Mouse (Mus musculus) bone marrow, adult 2 months (tissue): ENCODE results near the gene Pcgf5. TPM values are rescaled to one million over a fixed set of nuclear protein-coding genes. Genes with fewer than 3 reads are reported as not detected.

Source experiments
- H3K27ac ChIP-seq: fragments of 200-500 bp; 2 replicates; pipeline ENCODE4 v1.5.1; 2012; ENCODE audit warnings: low read depth, mild to moderate bottlenecking, control low read depth, inconsistent platforms, low read length; ENCODE audit not compliant: control insufficient read depth, poor library complexity, insufficient read depth
- H3K4me1 ChIP-seq: fragments of 200-500 bp; 2 replicates; pipeline ENCODE4 v1.6.1; 2011; ENCODE audit warnings: low read length; ENCODE audit not compliant: control insufficient read depth, insufficient read depth
- H3K4me3 ChIP-seq: fragments of 200-500 bp; replicated peaks from 2 replicates; pipeline ENCODE3; 2011; ENCODE audit warnings: mild to moderate bottlenecking, low read depth, low read length, control low read depth; ENCODE audit not compliant: control insufficient read depth
- CTCF ChIP-seq: fragments of 200-500 bp; IDR thresholded peaks from 2 replicates; pipeline ENCODE4 v1.5.1; 2011; ENCODE audit warnings: low read length, control low read depth; ENCODE audit not compliant: control insufficient read depth, insufficient read depth
- POLR2A ChIP-seq: fragments of 200-500 bp; IDR thresholded peaks from 2 replicates; pipeline ENCODE4 v1.6.1; 2011; ENCODE audit warnings: low read depth, mild to moderate bottlenecking, control low read depth, low read length, borderline replicate concordance; ENCODE audit not compliant: control insufficient read depth
- WGBS: fragments of 180-500 bp; shearing (Covaris S2); methylation state at CpG from one replicate; pipeline ENCODE4 v1.1.7; 2018; 5-methylcytosine and 5-hydroxymethylcytosine counted together
- polyA plus RNA-seq: library from polyadenylated mRNA; stranded (reverse); fragments of >200 nt; gene quantifications from 2 replicates; pipeline ENCODE4 v1.2.4, GENCODE M21; 2011; ENCODE audit warnings: low replicate concordance; ENCODE audit not compliant: missing spikeins, insufficient read depth, insufficient read length

Pcgf5 gene
- polyA plus RNA-seq, 1 experiment: 14.7 TPM

DNA sequence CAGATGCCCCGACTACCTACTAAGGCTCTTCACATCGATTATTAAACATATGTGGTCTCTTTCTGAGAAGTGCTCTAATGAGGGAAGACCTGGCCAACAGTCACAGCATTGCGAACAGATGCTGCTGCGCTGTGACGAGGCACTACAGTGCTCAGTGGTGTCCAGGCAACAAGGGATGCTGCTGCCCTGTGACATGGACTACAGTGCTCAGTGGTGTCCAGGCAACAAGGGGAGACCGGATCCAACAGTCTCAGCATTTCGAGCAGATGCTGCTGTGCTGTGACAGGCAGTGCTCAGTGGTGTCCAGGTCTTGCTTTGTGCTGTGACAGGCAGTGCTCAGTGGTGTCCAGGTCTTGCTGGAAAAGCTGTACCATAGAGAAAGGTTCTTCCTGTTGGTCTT, 29.6 kb downstream of the Pcgf5 start:
- 79% methylated on average over 7 of the region's 7 CpGs for WGBS
- Histone ChIP-seq H3K4me3 (no peak overlapping the region), H3K4me1 (peaks cover 3% of the 10 kb centered on the region), H3K27ac (no peak overlapping the region)
- TF ChIP-seq POLR2A: no peak
- no peak for TF ChIP-seq CTCF

DNA sequence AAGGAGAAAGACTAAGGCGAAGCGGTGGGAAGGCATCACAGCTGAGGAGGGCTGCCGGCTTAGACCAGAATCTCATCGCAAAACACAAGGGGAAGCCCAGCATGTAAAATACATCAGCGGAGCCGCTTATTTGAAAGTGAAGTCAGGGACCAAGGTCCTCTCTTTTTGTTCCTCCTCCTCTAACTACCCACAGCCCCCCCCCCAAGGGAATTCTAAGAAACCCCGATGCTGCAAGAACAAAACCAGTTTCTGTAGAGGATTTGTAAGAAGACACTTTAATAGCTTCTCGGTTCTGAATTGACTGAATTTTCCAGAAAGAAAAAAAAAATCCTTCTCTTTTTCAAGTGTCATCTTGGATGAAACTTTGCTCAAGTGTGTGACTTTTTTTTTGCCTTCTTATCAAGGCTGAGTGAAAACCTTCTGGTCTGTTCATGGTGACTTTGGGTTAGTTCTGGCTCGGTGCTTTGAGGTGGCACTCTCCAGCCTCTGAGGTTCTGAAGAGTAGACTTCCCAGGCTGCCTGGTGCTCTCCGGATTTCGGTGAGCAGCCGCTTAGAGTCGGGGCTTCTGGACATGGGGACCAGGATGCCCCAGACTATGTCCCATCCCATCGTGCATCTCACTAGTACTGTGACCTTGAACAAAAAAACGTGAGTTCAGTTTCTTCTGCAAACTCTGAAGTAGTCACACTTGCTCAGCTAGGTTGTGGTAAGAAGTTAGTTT, 30.6 kb downstream of the Pcgf5 start:
- H3K4me1 ChIP-seq: peaks cover 3% of the 10 kb centered on the region
- no peak for TF ChIP-seq CTCF
- TF ChIP-seq POLR2A: no peak

DNA sequence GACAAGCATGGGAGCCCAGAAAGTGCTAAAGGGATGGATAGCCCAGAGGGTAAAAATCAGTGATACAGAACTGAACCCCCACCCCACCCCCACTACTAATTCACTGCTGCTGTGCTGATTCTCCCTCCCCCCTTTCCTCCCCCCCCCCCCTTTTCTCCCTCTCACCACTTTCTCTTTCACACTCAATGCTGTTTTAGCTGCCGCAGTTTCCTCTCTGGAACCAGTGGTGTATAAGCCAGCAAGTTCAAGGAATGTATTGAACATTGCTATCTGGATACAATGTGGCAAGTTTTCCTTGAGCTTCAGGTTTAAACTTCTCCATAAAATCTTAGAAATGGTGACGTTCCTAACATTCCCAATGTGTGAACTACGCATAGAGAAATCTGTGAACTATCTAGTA, 34.8 kb downstream of the Pcgf5 start:
- H3K27ac ChIP-seq: no peak overlapping the region
- 68% methylated on average over 3 of the region's 3 CpGs for WGBS
- peaks cover 2% of the 10 kb centered on the region for H3K4me1 ChIP-seq
- TF ChIP-seq CTCF: no peak
- no peak for TF ChIP-seq POLR2A
- H3K4me3 ChIP-seq: no peak overlapping the region

More for the DNA sequence above, 30.6 kb downstream of the Pcgf5 start:
- no peak overlapping the region for H3K4me3 ChIP-seq
- no peak overlapping the region for H3K27ac ChIP-seq
- 65% methylated on average over 15 of the region's 15 CpGs for whole genome bisulfite sequencing

DNA sequence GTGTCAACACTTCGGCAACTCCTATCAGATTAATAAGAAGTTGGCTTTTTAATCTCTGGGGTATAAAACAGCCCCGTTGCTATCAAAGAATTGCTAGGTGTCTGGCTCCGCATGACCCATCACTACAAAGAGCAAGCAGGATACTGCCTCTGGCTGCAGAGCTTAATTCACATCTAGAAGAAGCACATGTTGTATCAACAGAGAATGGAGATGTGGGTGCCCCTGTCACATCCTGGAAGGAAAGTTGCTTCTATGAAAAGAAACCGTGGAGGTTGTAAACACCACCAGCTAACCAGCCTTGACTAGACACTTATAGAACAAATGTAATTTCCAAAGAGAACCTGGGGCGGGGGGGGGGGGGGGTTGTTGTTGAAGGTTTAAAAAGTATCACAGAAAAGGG, 35.9 kb downstream of the Pcgf5 start:
- TF ChIP-seq CTCF (no peak), POLR2A (no peak)
- Histone ChIP-seq H3K4me1 (no peaks in the 10 kb centered on the region), H3K4me3 (no peak overlapping the region), H3K27ac (no peak overlapping the region)
- WGBS: 64% methylated on average over 5 of the region's 5 CpGs

DNA sequence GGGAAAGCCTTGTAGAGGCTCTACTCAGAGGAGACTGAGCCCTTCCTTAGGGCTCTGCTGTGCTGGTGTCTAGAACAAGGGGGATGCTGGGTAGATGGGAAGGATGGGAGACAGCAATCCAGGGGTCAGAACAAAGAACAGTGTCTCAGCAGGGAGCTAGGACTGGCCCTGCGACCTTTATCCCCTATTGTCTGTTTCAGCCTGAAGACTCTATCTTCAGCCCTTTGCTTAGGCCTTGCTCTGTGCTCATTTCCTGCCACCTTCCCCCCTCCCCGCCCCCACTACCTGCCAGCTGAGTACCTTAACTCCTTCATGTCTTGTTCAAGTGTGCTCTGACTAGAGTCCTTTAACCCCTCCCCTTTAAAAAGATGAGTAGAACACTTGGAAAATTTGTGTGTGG, 36.3 kb downstream of the Pcgf5 start:
- Histone ChIP-seq H3K4me3 (no peak overlapping the region), H3K4me1 (no peaks in the 10 kb centered on the region), H3K27ac (no peak overlapping the region)
- TF ChIP-seq CTCF (no peak), POLR2A (no peak)
- 38% methylated on average over 2 of the region's 2 CpGs for WGBS

DNA sequence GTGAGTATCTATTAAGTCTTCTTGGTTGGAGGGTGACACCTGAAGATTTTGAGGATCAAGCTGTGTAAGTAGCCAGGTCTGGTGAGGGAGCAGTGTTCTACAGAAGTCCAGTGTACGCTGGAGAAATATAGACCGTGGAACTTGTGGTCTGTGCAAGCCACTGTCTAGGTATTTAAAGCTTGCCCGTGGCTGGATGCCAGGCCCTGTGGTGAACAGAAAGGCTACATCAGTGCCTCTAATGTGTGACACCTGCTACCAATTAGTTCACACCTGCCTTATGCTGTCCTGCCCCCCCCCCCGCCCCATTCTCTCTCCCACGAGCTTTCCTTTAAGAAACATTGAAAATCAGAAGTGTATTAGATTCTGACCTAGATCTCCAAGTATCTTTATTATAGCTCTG, 40.4 kb downstream of the Pcgf5 start:
- no peaks in the 10 kb centered on the region; the same call in 1 of the 2 replicates for H3K4me1 ChIP-seq
- WGBS: 42% methylated on average over 5 of the region's 5 CpGs
- H3K27ac ChIP-seq: no peak overlapping the region
- no peak for TF ChIP-seq CTCF
- TF ChIP-seq POLR2A: no peak
- H3K4me3 ChIP-seq: no peak overlapping the region

DNA sequence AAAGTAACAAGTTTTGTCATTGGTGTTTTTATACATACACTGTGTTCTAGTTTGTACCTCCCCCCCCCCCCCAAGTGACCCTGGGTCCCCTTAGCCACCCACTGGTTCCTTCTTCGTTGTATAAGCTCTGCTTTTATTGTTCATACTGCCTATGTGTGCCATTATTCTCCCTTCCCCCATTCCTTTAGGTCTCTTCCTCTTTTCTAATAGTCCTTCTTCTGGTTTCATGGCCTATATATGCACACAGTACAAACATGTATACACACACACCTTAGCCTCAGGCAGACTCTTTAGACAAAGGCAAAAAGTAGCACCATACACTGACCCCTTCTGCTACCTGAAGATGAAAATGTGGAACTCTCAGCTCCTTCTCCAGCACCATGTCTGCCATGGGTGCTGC, 42.6 kb downstream of the Pcgf5 start:
- H3K4me3 ChIP-seq: no peak overlapping the region
- no peak overlapping the region for H3K27ac ChIP-seq
- H3K4me1 ChIP-seq: no peaks in the 10 kb centered on the region; the same call in 1 of the 2 replicates
- 5% methylated on average over 1 of the region's 1 CpGs for WGBS
- no peak for TF ChIP-seq POLR2A
- no peak for TF ChIP-seq CTCF

DNA sequence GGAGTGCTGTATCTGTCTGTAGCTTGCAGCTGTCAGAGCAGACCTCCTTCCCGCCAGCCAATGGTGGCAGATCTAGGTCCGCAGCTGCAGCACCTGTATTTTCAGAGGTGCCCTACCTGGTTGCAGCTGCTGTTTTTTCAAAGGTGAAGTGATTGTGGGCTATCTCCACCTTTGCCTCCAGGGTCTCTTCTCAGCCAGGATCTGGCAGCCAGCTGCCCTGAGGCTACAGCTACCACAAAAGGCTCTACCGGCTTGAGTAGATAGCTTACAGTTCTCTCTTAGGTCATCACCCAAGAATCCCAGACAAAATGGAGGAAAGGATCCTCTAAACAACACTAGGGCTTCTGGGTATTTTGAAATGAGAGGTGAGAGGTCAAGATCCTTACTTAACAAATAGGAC, 50.4 kb downstream of the Pcgf5 start:
- Histone ChIP-seq H3K4me3 (no peak overlapping the region), H3K27ac (no peak overlapping the region), H3K4me1 (no peaks in the 10 kb centered on the region)
- WGBS: 89% methylated on average over 3 of the region's 3 CpGs
- TF ChIP-seq CTCF (no peak), POLR2A (no peak)

DNA sequence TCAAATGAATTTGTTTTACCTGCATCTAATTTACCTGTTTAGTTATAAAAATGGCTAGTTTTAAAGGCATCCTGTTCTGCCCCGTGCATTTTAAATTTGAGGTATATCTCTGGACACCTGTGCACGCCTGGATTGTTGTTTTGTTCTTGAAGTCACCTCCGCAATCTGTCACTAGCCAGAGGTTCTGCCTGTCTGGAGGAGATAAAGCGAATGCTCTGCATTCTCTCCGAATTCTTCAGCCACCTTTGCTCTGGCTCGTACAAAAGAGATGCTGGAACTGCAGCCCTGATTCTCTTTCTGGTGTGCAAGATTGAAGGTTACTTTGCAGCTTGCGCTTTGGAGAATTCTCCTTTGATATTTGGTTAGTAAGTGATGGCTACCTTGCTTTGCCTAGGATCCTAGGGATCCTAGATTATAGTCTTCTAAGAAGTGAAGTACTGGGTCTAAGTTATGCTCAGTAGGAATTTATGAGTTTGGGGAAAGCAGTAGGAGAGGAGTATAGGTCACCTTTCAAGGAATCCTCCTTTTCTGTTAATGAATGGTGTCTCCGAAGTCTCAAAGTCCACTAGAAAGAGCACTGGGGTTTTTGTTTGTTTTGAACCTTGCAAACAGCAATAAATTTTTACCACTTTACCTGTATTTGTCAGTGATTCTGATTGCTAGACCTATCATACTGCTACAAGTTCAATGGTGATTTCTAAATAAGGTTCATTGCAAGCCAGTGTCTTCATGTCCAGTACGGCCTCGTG, 60.4 kb downstream of the Pcgf5 start:
- Histone ChIP-seq H3K4me3 (no peak overlapping the region), H3K27ac (no peak overlapping the region), H3K4me1 (peaks cover 4% of the 10 kb centered on the region)
- TF ChIP-seq POLR2A (no peak), CTCF (no peak)
- 68% methylated on average over 10 of the region's 10 CpGs for WGBS
